Mouse (Mus musculus): ENCODE data around the gene R3hcc1l. TPM values are rescaled to one million over a fixed set of nuclear protein-coding genes. Genes with fewer than 3 reads are reported as not detected.

The R3hcc1l gene
- total RNA-seq, 2 experiments from 2014 or later, result 22.8 to 28.9 TPM

DNA sequence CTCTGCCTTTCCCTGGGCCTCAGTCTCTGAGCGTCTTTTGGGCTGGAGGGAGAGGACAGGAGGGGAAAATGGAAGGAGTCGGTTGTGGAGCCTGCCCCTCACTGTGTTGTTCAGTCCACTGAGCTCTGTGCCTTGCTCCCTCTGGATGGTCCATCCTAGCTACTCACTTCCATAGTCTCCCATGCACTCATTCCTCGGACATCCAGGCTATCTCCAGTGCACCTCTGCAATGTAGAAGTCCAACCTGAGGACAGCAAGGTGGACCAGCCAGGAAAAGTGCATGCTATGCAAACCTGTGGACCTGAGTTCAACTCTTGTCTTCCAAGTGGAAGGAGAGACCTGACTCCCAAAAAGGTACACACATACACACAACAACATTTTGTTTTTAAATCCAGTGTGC lies 82.0 kb downstream of the R3hcc1l start:
- no peak for DNase-seq

DNA sequence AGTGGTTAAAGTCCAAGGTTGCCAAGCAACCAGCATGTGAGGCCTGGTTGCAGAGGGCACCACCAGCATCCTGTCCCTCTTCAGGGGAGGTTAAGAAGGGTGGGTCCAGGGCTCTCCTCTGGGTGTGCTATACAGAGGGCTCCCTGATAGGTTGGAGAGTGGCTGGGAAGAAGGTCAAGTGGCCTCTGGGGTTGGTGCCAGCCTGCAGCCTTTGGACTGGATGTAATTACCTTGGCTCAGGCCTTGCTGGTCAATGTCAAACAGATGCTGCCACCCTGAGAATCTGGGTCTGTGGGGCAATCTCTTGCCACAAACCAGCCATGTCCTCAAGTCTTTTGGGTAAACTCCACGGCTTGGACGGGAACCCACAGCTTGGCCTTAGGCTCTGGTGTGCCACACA lies 82.9 kb downstream of the R3hcc1l start:
- DNase-seq, result peak in 1 of 2 experiments; percentile 32

- DNase-seq, result no peak
These were observed 83.5 kb downstream of the R3hcc1l start for GRCm38 (mm10) chr19:42602041-42602440.

GRCm38 (mm10) chr19:42602576-42602975 lies 84.0 kb downstream of the R3hcc1l start:
- DNase-seq, result no peak

GRCm38 (mm10) chr19:42608082-42608481 lies 89.5 kb downstream of the R3hcc1l start:
- DNase-seq, result no peak

DNA sequence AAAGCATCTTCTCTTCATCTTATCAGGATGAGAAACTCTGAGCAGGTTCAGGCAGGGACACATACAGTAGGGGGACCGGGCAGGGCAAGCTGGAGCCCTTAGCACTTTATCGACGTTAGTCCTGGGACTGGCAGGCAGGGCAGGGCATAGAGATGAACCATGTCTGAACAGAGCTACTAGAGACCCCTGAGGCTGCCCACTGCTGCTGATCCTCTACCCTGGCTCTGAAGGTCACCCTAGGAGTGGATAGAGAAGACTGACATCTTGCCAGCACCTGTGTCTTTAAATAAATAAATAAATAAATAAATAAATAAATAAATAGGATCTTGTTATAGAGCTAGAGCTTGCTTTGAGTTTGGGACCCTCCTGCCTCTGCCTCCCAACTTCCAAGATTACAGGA lies 91.2 kb downstream of the R3hcc1l start:
- DNase-seq, result no peak

- no peak for DNase-seq
These were observed 93.2 kb downstream of the R3hcc1l start for GRCm38 (mm10) chr19:42611746-42612145.

GRCm38 (mm10) chr19:42612654-42613053 lies 94.1 kb downstream of the R3hcc1l start, which contains the start of gene Loxl4:
Gene Loxl4 (minus strand): TSS chr19:42612813.
- peak; percentile 82 to 90 for DNase-seq

DNA sequence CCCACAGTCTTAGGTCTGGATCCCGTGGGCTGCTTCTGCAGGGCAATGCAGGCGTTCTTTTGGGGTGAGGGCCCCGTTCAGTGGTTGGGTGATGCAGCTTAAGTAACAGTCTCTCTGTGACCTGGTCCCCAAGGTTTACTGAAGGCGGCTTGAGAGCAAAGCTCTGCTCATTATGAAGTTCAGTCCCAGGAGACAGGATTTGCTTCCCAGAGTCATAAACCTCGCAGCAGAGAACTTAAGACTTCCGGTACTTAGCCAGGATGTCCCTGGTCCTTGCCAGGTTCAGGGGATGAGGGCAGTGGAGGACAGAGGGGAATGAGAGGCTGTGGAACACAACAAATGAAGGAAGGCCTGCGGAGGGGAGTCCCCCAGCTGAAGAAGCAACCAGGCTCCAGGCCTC lies 94.6 kb downstream of the R3hcc1l start:
- peak; percentile 23 to 35 for DNase-seq

DNA sequence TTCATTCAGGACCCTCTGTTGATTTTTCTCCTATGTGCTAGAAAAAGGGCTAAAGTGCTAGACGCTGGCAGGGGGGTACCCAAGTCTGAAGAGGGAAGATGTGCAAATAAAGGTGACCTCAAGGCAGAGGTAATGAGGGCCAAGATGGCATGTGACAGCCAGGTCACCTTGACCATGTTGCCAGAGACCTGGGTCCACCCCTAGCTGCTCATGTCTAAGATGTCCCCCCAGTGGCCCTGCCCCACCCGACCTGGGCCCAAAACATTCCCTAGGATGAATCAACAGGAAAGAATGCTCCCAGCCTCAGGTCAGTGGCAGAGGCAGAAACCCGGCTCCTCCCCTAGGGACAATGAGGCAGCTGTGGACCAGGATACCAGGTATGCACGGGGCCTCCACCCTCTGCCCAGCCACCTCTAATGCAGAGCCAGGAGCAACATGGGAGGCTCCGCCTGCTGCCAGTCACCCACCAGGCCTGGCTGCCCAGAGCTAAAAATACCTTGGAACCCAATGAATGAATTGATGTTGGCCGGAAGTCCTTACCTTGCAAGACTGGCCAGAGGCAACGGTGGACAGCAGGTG lies 95.2 kb downstream of the R3hcc1l start:
- peak; percentile 51 to 57 for DNase-seq

DNA sequence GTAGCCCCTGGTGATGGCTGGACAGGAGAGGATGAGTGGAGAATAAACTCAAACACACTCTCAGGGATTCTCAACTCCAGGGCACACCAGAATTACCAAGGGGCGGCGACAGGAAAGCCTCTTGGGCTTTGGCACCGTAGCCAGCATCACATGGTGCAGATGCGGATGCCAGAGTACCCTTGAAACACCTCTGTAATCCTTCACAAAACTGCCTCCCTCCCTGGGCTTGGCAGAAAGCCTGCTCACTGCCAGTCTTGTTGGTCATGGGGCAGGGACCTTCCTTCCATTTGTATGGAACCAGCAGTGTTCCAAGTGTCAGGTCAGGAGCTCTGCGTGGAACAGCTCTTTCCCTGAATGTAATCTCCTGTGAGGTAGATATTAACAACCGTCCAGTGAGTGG lies 109.5 kb downstream of the R3hcc1l start:
- peak; percentile 76 to 82 for DNase-seq

DNA sequence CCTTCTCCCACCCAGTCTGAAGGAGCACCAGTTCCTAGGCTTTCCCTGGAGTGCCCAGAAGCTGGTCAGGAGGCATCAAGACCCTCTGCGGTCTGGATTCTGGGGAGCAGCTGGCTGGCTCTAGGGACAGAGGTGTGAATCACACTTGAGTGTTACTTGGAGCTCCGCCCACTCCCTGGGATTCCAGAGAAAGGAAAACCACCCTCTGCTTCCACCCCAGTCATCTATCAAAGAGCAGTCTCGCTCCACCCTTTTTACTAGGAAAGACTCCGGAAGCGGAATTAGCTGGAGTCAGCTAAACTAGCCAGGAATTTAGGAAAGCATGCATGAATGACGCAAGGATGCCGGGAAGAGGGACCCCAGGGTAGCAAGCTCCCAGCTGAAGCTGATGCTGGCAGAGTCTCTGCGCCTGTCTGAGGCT lies 113.0 kb downstream of the R3hcc1l start:
- peak; percentile 60 to 74 for DNase-seq

DNA sequence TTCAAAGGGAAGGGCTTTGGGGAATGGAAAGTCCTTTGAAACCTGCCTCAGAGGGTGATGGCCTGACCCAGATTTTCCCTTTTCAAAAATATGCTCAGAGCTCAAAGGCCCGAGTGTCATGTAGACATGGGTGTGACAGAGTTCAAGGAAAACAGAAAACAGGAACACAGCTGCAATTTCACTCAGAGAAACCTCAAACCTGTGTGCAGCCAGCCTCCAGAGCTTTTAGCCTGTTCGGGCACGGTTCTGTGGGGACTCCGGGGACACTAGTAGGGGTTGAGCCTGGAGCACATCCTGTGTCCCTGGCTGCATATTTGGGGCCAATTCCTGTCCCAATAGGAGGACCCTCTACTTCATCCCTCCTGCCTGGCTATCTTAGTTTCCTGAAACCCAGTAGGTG lies 113.7 kb downstream of the R3hcc1l start:
- peak; percentile 31 to 35 for DNase-seq

DNA sequence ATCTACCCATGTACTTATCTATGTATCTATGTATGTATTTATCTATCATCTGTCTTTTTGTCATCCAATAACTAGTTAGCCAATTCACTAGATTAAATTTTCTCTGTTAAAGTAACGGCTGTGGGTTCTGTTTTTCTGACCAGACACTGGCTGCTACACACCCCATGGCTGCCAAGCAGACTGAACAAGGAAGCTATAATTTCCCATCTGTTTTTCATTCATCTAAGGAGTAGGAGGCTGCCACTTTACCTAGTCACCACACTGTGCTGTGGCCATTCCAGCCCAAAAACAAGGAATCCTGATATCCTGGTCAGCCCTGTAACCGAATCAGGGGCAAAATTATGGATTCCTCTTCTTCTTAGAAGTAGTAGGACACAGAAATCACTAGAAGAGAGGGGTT lies 115.1 kb downstream of the R3hcc1l start:
- DNase-seq, result no peak

DNA sequence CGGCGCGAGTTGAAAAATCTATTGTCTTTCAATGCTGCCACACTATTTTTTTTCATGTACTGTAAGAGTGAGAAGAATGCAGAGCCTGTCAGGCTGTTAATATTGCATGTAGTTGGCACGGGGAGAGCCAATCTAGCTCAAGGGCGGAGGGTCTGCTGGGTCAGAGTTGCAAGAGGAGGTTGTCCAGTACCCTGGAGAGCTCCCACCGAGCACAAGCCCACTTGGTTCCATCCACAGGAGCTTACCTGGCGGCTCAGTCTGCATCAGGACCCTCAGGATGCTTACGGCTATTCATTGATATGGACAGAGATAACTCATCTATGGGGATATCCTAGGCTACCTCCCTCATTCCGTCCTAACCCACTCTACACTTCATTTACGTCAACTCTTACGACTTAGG lies 118.1 kb downstream of the R3hcc1l start:
- DNase-seq, result no peak

DNA sequence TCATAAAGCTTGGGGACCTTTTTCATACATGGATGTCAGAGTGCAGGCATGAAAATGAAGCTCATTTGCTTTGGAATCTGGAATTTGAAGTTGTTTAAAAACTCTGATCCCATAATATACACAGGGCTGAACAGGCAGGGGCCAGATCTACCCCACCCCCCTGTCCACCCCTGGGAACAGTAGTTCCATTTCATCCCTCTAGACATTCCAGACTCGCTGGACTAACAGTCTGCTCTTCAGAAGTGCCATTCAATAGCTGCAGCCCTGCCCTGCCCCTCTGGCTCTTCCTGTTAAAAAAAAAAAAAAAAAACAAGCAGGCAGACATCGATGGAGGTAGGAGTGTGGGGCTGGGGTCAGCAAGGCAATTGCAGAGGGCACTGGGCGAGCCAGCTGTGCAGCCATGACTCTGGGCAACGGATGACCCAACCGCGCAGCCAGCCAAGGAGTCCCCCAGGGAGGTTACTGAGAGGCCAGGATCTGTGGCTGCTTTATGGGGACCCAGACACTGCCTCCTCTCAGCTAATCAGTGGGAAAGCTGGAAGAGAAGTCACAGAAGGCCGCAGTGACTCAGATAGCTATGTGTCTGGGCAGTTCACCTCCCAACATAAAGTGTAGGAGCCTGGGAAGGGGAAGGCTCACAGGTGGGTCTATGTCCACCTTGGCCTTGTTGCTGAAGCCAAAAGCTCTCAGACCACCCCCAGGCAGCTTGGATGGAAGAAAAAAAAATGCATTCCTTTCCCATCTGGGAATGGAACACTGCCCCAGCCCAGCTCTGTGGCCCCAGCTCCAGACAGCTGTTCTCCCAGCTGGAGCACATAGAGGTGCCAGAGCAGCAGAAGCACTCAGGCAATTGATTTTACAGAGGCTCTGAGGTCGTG lies 120.3 kb downstream of the R3hcc1l start:
- DNase-seq, result peak; percentile 70 to 75

DNA sequence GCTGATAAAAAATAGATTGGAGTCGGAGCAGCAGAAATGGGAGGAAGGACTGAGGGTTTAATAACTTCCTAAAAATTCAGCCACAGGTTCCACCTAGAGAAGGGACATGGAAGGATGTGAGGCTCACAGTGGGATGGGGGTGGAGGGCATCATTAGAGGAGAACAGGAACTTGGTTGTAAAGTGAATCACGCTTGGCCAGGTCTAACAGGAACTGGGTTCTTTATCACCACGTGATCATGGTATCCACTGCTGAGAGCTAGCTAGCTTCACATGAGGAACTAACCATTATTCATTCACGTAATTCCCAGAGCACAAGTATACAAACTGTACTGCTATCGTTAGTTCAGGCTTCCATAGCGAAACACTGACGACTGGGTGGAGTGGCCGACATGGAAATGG lies 121.0 kb downstream of the R3hcc1l start:
- DNase-seq, result no peak

GRCm38 (mm10) chr19:42640211-42640610 lies 121.7 kb downstream of the R3hcc1l start:
- DNase-seq, result no peak

Other genes with a start within 250 kb of the R3hcc1l start
- not detected for gene Crtac1, start 87.0 kb upstream of the R3hcc1l start, total RNA-seq (2021)
- under 1 TPM; 0.67 to 0.92 TPM for gene Loxl4, start 94.1 kb downstream of the R3hcc1l start, total RNA-seq (2021)
- gene Pyroxd2, start 234.0 kb downstream of the R3hcc1l start, total RNA-seq (2021), result 1 to 10 TPM; 3.3 to 4.3 TPM